Mouse (Mus musculus): Measurements from ENCODE around the gene Zfp809.
"Not testable (repeated sequence)": the region's sequence is repeated elsewhere in the genome, so short reads cannot be mapped to it uniquely, and the experiment has no call there.

Zfp809 gene

GRCm38 (mm10) chr9:22225581-22226388, at the start of gene Zfp809:
Zfp809 (plus strand) TSS chr9:22225714.
- peak; percentile 100 for DNase-seq

DNA sequence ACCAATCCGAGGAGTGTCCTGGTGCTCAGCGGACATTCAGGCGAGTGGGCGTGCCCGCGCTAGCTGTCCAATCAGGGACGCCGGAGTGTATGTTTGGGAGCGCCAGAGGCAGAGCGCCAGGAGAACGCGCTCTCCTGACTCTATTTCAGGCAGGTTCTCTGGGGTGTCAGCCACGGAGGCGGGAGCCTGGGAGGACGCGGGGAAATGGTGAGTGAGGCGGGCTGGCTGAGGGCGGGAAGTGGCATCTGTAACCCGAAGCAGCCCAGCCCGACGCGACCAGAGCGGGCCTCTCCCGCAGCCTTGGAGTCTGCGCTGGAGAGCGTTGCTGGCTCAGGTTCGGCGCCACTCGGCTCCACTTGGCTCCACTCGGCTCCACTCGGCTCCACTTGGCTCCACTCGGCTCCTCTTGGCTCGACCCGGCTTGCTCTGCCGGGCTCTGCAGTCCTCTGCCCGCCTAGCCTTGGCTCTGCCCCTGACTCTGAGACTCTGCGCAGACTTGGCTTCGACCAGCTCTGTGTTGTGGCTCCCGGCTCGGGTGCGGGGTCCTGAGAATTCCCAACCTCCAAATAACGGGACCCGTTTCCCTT, 37.4 kb upstream of the Zfp809 start, which contains the start of gene Zfp872:
TSS of gene Zfp872 (plus strand) at position 66 of the 587 bp plus-strand sequence.
- DNase-seq = no peak

DNA sequence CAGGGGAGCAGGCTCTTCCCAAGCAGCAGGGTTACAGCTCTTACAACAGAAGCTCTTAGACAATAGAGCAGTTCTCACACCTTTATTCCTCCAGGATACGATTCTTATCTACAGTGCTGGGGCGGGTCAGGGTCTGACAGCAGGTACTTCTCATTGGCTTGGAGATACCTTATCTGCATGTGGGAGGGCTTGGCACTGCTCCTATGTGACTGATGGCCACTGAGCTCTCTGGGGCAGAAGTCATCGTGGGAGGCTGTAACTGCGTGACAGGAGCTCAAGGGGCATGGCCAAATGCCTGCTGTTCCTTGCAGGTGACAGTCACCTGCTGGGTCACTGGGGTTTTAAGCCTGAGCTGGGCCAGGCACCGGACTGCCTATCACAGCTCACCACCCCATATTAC, 29.1 kb upstream of the Zfp809 start:
- DNase-seq = no peak

GRCm38 (mm10) chr9:22213785-22214194, 11.7 kb upstream of the Zfp809 start:
- DNase-seq = no peak

GRCm38 (mm10) chr9:22214549-22214948, 11.0 kb upstream of the Zfp809 start:
- no peak for DNase-seq

DNA sequence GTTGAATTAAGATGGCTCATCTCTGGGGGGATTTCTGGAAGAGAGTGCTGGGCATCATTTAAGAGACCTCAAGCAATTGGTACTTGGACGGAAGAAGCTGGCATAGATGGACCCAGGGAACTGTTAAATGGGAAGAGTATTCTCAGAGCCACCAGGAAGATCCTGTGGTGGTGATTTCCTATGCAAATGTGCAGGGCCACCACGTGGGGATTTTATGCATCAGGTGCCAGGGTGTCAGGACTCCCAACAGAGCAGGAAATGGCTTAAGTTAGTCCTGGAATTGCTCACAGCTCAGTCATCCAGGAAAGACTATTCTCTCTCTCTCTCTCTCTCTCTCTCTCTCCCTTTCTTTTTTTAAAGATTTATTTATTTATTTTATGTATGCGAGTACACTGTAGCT, 8.8 kb upstream of the Zfp809 start:
- no peak for DNase-seq

DNA sequence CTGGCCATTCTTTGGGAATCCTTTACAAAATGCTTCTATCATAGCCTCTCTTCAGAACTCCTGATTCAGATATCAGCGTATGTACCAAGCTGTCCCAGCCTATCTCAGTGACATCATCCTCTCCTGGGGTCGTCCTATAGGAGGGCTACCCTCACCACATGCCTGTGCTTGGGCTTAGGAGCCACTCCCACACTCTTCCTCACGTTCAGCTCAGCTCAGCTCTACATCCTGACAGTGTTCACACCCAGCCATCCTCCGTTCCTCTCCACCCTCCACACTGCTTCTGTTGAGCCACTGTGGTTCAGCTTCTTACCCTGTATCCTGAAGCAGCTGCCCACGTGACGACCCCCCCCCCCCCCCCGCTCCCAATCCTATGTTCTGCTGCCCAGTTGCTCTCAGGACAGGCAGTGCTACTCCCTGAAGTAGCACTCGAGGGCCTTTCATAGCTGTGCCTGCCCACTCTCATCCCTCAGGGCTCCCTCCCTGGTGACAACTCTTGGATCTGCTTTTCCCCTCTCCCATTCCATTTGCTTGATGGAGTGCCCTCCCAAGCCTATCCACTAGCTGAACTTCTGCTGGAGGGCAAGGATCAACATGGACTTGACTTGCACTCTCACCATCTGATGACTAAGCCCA, 7.5 kb upstream of the Zfp809 start:
- DNase-seq = no peak

DNA sequence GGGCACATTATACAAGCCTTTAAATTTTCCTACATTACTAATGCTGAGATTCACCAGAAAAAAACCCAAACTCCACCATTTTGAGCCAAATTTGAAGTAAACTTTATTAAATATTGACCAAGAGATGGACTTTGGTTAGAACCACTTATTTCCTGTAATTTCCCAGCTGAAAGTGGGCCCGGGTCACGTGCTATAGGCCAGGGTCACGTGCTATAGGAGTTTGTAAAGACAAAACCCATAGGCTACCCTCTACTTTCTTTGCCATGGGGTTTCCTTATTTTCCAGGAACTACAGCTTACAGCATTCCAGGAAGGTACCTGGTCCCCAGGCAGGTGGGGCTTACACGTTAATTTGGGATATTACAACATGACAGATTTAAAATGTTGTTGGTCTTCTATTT, 1.4 kb upstream of the Zfp809 start:
- DNase-seq = no peak

GRCm38 (mm10) chr9:22224536-22225503, 694 bp upstream of the Zfp809 start:
- peak; percentile 63 for DNase-seq

DNA sequence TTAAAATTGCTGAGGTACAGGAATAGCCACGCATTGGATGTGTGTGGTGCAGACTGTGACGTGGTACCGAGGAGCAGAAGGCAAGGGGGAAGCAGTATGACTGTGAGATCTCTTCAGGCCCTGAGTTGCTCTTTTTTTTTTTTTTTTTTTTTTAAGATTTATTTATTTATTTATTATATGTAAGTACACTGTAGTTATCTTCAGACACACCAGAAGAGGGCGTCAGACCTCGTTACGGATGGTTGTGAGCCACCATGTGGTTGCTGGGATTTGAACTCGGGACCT, 817 bp downstream of the Zfp809 start:
- DNase-seq = not testable (repeated sequence)

DNA sequence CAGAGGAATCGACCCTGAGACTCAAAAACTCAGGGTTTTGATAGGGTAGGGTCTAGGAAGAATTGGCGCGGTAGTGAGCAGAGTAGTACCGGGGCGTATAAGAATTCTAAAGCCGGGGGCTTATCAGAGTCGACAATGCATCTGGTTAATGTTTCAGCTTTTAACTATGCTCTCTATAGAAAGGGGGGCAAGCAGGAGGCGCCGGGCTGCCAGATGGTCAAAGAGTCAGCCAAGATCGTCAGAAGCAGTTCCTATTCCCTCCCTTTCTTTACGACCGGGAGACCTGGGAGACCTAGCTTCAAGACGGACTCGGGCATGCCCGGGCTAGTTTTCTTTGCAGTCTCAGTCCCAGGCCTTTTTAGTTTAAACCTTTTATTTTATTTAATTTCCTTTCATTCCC, 1.3 kb downstream of the Zfp809 start:
- no peak for DNase-seq

DNA sequence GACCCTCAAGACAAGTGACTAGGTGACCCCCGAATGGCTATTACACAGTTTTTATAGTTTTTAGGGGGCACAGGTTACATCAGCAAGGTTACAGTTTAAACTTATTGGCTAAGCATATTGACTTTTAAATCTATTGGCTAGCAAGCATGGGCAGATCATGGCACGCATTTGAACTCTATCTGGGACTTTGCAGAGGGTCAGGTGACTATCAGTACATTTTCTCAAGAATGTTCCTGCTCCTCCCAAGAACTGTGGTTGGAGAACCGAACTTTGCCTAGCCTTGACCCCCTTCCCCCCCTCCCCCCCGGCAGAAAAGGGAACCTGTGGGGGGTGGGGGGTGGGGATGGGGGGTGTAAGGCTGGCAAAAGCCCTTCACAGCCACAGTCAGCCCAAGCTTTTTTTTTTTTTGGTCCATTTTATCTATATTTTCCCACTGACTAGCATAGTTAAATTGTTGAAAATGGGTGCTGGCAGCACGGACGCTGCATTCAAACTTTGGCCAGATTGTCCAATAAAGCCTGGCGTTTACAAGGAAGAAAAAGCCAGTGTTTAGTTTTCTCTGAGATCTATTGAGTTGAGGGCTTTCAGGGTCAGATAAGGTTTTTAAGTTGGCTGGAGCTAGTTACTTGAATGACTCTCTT, 4.0 kb downstream of the Zfp809 start:
- no peak for DNase-seq

GRCm38 (mm10) chr9:22230061-22230460, 4.5 kb downstream of the Zfp809 start:
- no peak for DNase-seq

GRCm38 (mm10) chr9:22230556-22230955, 5.0 kb downstream of the Zfp809 start:
- no peak for DNase-seq

DNA sequence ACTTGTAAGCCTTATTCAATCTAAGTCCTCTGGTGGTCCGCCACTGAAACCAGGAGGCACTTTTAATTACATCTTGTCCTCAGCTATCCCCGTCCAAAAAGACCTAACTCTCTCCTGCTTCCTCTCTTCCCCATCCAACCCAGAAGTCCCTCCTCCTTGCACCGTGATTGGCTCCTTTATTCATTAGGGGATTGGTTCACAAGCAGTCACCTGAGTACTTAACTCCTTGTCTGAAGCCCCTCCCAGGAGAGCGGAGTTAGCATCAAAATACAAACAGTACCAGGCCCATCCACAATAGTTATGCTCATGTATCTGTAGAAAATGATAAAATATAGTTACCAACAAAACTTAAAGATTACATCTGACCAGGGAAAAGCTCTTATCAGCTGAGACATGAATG, 14.5 kb downstream of the Zfp809 start:
- DNase-seq = no peak

GRCm38 (mm10) chr9:22244242-22244641, 18.7 kb downstream of the Zfp809 start:
- no peak for DNase-seq

DNA sequence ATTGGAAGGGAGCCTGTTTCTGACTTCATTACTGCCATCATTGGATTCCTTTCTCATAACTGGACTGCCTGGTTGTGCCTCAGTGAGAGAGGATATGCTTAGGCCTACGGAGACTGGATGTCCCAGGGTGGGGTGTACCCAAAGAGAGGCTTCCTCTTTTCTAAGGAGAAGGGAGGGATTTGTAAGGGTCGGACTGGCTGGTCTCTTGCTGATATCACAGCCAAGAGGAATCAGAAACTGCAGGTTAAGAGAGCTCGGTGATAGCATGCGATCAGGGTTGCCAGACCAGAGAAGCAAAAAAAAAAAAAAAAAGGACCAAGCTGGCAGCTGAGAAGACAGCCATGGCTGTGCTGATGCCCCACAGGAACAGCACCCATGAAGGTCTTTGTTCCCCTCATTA, 31.1 kb downstream of the Zfp809 start:
- DNase-seq = no peak

DNA sequence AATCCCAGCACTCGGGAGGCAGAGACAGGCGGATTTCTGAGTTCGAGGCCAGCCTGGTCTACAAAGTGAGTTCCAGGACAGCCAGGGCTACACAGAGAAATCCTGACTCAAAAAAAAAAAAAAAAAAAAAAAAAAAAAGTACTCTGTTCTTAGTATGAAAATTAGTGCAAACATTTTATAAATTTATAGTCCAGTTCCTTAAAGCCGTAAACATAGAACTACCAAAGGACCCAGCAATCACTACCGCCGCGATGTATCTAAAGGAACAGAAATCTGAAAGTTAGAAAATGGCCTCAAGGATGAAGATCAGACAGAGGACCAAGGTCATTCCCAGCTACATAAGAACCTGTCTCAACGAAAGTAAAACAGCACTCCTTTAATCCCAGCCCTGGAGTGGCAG, 33.3 kb downstream of the Zfp809 start:
- DNase-seq = no peak

DNA sequence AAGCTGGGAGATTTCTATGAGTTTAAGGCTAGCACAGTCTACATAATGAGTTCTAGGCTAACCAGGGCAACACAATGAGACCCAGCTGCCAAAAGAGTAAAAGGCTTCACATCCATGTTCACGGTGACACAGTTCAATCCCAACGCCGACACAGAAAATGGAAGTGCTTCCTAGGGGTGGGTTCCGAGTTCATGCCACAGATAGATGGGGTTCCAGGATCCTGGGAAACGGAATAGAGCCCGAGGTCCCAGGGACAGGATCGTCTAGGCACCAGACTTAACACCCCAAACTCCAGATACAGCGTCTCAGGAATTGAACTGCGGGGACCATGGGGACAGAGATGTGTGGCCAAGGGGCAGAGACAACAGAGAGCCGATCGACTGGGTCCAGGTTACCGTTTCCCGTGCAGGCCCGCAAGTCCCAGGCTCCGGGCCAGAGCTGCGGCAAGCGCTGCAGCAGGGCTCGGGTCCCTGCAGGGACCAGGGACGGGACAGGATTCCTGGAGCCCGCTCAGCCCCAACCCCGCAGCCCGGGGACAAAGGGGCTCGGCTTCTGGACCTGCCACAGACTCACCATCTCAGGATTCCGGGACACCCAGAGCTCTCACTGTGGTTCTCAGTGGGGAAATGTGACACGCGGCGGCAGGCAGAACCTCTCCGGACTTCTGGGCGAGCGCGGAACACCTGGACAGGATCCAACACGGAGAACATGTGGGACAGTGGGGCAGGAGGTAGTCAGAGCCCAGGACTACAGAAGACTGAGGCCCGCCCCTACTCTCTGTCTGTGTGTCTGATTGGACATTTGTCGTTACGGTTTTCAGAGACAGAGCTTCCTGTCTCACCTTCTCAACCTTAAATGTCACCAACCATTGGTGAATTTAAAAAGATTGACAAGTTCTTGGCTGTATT, 33.9 kb downstream of the Zfp809 start, which contains the start of gene Zfp599:
TSS of gene Zfp599 (minus strand) at position 712 of the 908 bp plus-strand sequence.
- peak; percentile 79 for DNase-seq

DNA sequence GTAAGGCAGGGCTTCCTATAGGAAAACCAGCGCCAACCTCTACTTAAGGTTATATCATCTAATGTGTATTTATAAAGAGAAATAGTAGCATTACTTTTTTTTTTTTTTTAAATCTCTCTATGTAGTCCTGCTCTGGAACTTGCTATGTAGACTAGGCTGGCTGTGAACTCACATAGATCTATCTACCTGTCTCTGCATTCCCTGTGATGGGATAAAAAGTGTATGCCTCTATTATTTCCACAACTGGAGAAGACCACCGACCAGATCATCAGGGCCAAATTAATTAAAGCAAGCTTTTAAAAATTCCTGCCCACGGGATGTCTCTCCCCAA, 34.5 kb downstream of the Zfp809 start:
- no peak for DNase-seq

GRCm38 (mm10) chr9:22261594-22261993, 36.1 kb downstream of the Zfp809 start:
- DNase-seq = no peak

GRCm38 (mm10) chr9:22262611-22263010, 37.1 kb downstream of the Zfp809 start:
- DNase-seq = no peak

Measured in thymus, postnatal 25 days (tissue).